Mouse (Mus musculus) MEL (cell line): ENCODE data around the gene Efna3. TPM values are rescaled to one million over a fixed set of nuclear protein-coding genes. Genes with fewer than 3 reads are reported as not detected.
A peak's percentile ranks its signal among the peaks of the same experiment; 100 is the strongest.

Experiments
- DNase-seq: peaks from one replicate; pipeline ENCODE4 v3.0.0; 2011; ENCODE audit warnings: low read depth, low spot score
- H3K27ac ChIP-seq: 2 replicates; pipeline ENCODE4 v1.5.1; 2012; ENCODE audit warnings: low read depth, mild to moderate bottlenecking, control low read depth, low read length, moderate library complexity; ENCODE audit not compliant: control insufficient read depth
- H3K27me3 ChIP-seq, 2 experiments: fragments of 150-350 bp in 1 of 2; sonication (generic) in 1 of 2; 2 replicates each; pipeline ENCODE4 v1.6.1; 2012; ENCODE audit warnings: low read length in 2 of 2, mild to moderate bottlenecking in 2 of 2, improper control_type of control experiment in 1 of 2, moderate library complexity in 1 of 2; ENCODE audit not compliant: insufficient read depth in 2 of 2, control insufficient read depth in 1 of 2
- H3K36me3 ChIP-seq, 2 experiments: 2 replicates each; pipeline ENCODE4 v1.6.1; 2012 to 2014; ENCODE audit warnings: low read length in 2 of 2, improper control_type of control experiment in 1 of 2, inconsistent platforms in 1 of 2, mild to moderate bottlenecking in 1 of 2; ENCODE audit not compliant: insufficient read depth in 2 of 2, control insufficient read depth in 1 of 2
- H3K4me1 ChIP-seq, 2 experiments: fragments of 150-350 bp in 1 of 2; sonication (generic) in 1 of 2; 2 replicates each; pipeline ENCODE4 v1.6.1; 2012; ENCODE audit warnings: low read length in 2 of 2, improper control_type of control experiment in 1 of 2, mild to moderate bottlenecking in 1 of 2; ENCODE audit not compliant: insufficient read depth in 2 of 2, control insufficient read depth in 1 of 2
- H3K4me3 ChIP-seq, 2 experiments: fragments of 150-350 bp in 1 of 2; sonication (generic) in 1 of 2; 2 replicates each; pipeline ENCODE4 v1.5.1; 2012; ENCODE audit warnings: low read depth in 2 of 2, low read length in 2 of 2, mild to moderate bottlenecking in 2 of 2, moderate library complexity in 2 of 2, control low read depth in 1 of 2, improper control_type of control experiment in 1 of 2; ENCODE audit not compliant: control insufficient read depth in 1 of 2, insufficient read depth in 1 of 2
- H3K79me2 ChIP-seq: 2 replicates; pipeline ENCODE4 v1.6.1; 2012; ENCODE audit warnings: mild to moderate bottlenecking, low read length, moderate library complexity; ENCODE audit not compliant: control insufficient read depth, poor library complexity, insufficient read depth
- H3K9ac ChIP-seq: 2 replicates; pipeline ENCODE4 v1.6.1; 2012; ENCODE audit warnings: low read depth, mild to moderate bottlenecking, control low read depth, low read length, moderate library complexity; ENCODE audit not compliant: control insufficient read depth, poor library complexity, severe bottlenecking
- H3K9me3 ChIP-seq: fragments of 150-350 bp; sonication (generic); replicated peaks from 2 replicates; pipeline ENCODE4 v1.6.1; 2012; ENCODE audit warnings: mild to moderate bottlenecking, low read length, improper control_type of control experiment, moderate library complexity; ENCODE audit not compliant: insufficient read depth
- BHLHE40 ChIP-seq: IDR thresholded peaks from 2 replicates; pipeline ENCODE4 v1.6.1; 2012; ENCODE audit warnings: low read depth, mild to moderate bottlenecking, inconsistent platforms, low read length, improper control_type of control experiment, borderline replicate concordance
- CTCF ChIP-seq, 3 experiments: IDR thresholded peaks in 2 of 3; conservative IDR thresholded peaks in 1 of 3; 2 replicates each; pipeline ENCODE4 v1.5.1; 2011 to 2012; ENCODE audit warnings: low read length in 3 of 3, low read depth in 2 of 3, mild to moderate bottlenecking in 2 of 3, improper control_type of control experiment in 1 of 3, inconsistent platforms in 1 of 3, mixed read lengths in 1 of 3, moderate library complexity in 1 of 3; ENCODE audit not compliant: control insufficient read depth in 1 of 3, insufficient read depth in 1 of 3, poor library complexity in 1 of 3, severe bottlenecking in 1 of 3
- HCFC1 ChIP-seq: IDR thresholded peaks from 2 replicates; pipeline ENCODE4 v1.6.1; 2012; ENCODE audit warnings: low read depth, mild to moderate bottlenecking, inconsistent platforms, low read length, improper control_type of control experiment, moderate library complexity
- JUND ChIP-seq: IDR thresholded peaks from 2 replicates; pipeline ENCODE4 v1.6.1; 2011; ENCODE audit warnings: low read depth, mild to moderate bottlenecking, improper control_type of control experiment, low read length
- KAT2A ChIP-seq: conservative IDR thresholded peaks from 2 replicates; pipeline ENCODE4 v1.6.1; 2012; ENCODE audit warnings: low read depth, low read length, improper control_type of control experiment, inconsistent platforms
- MAFK ChIP-seq: IDR thresholded peaks from 2 replicates; pipeline ENCODE4 v1.6.1; 2011; ENCODE audit warnings: low read depth, mild to moderate bottlenecking, low read length, improper control_type of control experiment, borderline replicate concordance
- MAZ ChIP-seq: IDR thresholded peaks from 2 replicates; pipeline ENCODE4 v1.6.1; 2012; ENCODE audit warnings: low read depth, mild to moderate bottlenecking, inconsistent platforms, low read length, improper control_type of control experiment
- MYB ChIP-seq: IDR thresholded peaks from 2 replicates; pipeline ENCODE4 v1.6.1; 2011; ENCODE audit warnings: mild to moderate bottlenecking, low read depth, low read length, improper control_type of control experiment
- RAD21 ChIP-seq: IDR thresholded peaks from 2 replicates; pipeline ENCODE4 v1.6.1; 2011; ENCODE audit warnings: mild to moderate bottlenecking, low read depth, low read length, improper control_type of control experiment
- RCOR1 ChIP-seq: IDR thresholded peaks from 2 replicates; pipeline ENCODE4 v1.6.1; 2012; ENCODE audit warnings: low read depth, mild to moderate bottlenecking, inconsistent platforms, low read length, improper control_type of control experiment
- SMC3 ChIP-seq: IDR thresholded peaks from 2 replicates; pipeline ENCODE4 v1.6.1; 2011; ENCODE audit warnings: low read depth, low read length, improper control_type of control experiment
- UBTF ChIP-seq: IDR thresholded peaks from 2 replicates; pipeline ENCODE4 v1.6.1; 2012; ENCODE audit warnings: low read depth, mild to moderate bottlenecking, inconsistent platforms, low read length, improper control_type of control experiment, moderate library complexity, borderline replicate concordance; ENCODE audit not compliant: insufficient read depth
- ZC3H11A ChIP-seq: IDR thresholded peaks from 2 replicates; pipeline ENCODE4 v1.6.1; 2012; ENCODE audit warnings: low read depth, mild to moderate bottlenecking, inconsistent platforms, low read length, improper control_type of control experiment
- ZKSCAN1 ChIP-seq: IDR thresholded peaks from 2 replicates; pipeline ENCODE4 v1.6.1; 2012; ENCODE audit warnings: low read depth, mild to moderate bottlenecking, inconsistent platforms, low read length, improper control_type of control experiment, moderate library complexity
- ZMIZ1 ChIP-seq: IDR thresholded peaks from 2 replicates; pipeline ENCODE4 v1.6.1; 2012; ENCODE audit warnings: low read depth, mild to moderate bottlenecking, inconsistent platforms, low read length, improper control_type of control experiment, moderate library complexity
- polyA plus RNA-seq, 2 experiments: library from polyadenylated mRNA; stranded (reverse) in 1 of 2; unstranded in 1 of 2; fragments of >175 nt in 1 of 2; fragments of >200 nt in 1 of 2; gene quantifications; 2 replicates each; pipeline versions ENCODE4 v1.2.1 to v1.2.4; 2012; ENCODE audit warnings: low replicate concordance in 2 of 2, low read depth in 1 of 2; ENCODE audit not compliant: insufficient read length in 2 of 2, insufficient read depth in 1 of 2, missing spikeins in 1 of 2
- total RNA-seq: library from RNA; depleted of rRNA; stranded (reverse); fragments of 300-350 nt; gene quantifications from 2 replicates; pipeline ENCODE4 v1.2.3, GENCODE M21; 2012

The Efna3 gene
- total and polyA plus RNA-seq, 3 experiments, result 0.54 to 1.2 TPM; not detected in 1

DNA sequence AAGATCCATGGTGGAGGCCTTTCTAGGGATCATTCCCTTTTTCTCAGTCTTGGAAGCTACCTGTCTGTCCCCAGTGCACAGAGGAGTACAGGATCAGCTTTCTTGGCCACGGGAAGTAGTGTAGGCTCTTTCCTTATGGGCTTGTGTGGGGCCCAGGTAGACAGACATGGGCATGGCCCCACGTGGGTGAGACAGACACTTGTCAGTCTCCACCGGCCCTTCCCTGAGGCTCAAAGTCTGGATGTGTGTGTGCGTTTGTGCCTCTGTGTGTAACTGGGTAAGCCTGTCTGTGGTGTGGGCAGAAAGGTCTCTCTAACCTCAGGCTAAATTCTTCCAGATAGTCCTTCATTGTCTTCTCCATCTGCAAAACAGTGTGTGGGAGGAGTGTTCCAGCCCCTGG is 17.7 kb downstream of the Efna3 start (continued):
- TF ChIP-seq MYB, result no peak

DNA sequence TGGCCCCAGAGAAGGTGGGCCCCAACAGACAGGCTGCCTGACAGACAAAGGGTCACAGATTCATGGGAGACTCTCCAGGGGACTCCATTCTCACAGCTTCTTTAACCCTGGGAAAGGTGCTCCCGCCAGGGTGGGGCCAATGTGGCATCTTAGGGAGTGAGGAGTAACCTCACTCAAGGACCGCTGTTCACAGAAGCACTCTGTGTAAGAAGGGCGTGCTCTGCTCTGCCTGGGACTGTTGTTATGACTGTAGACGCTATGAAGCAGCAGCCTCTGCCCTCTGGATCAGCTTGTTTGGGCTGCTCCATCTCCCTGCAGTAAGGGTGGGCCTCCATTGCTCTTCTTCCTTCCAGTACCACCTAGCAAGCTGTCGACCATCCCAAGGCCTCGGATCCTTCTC is 18.3 kb downstream of the Efna3 start:
- no peak overlapping the region for H3K4me3 ChIP-seq
- no peak for DNase-seq
- no peak overlapping the region for H3K27ac ChIP-seq
- H3K9ac ChIP-seq, result no peak overlapping the region
- no peaks in the 10 kb centered on the region; a peak in 1 of 4 replicates for H3K36me3 ChIP-seq
- H3K27me3 ChIP-seq, result peaks cover 1 to 8% of the 10 kb centered on the region in 2 experiments; a peak in 3 of 4 replicates
- no peaks in the 10 kb centered on the region for H3K9me3 ChIP-seq
- TF ChIP-seq ZMIZ1, result no peak
- no peak for TF ChIP-seq KAT2A
- TF ChIP-seq SMC3, result no peak
- no peak for TF ChIP-seq RCOR1
- no peak for TF ChIP-seq MYB
- TF ChIP-seq ZKSCAN1, result no peak
- TF ChIP-seq HCFC1, result no peak
- TF ChIP-seq UBTF, result no peak
- no peak for TF ChIP-seq MAZ
- TF ChIP-seq MAFK, result no peak
- TF ChIP-seq BHLHE40, result no peak
- TF ChIP-seq JUND, result no peak
- H3K79me2 ChIP-seq, result no peaks in the 10 kb centered on the region
- no peaks in the 10 kb centered on the region for H3K4me1 ChIP-seq

DNA sequence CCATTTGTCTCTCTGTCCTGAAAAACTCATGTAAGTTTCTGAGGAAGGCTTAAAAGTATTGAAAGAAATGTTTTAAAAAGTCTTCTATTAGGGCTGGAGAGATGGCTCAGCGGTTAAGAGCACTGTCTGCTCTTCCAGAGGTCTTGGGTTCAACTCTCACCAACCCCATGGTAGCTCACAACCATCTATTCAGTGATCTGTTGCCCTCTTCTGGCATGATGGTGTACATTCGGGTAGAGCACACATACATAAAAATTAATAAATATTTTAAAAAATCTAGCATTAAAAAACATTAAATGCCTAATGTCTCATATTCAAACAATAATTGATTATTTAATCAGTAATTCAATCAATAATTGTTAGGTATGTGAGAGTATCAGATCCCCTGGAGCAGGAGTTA is 22.3 kb downstream of the Efna3 start:
- H3K9me3 ChIP-seq, result no peaks in the 10 kb centered on the region
- H3K27ac ChIP-seq, result no peak overlapping the region
- peak; percentile 52 for DNase-seq
- H3K36me3 ChIP-seq, result peaks cover 0 to 5% of the 10 kb centered on the region in 2 experiments; a peak in 2 of 4 replicates
- TF ChIP-seq SMC3 (peak; percentile 21; the same call in 1 of the 2 replicates), ZC3H11A (peak; percentile 41; the same call in 1 of the 2 replicates), RAD21 (peak; percentile 46), CTCF (IDR thresholded peaks at IDR 0.05 in 2 of 3, conservative IDR thresholded peaks at IDR 0.05 in 1 of 3; ENCODE audit: control insufficient read depth in 1 of 3, insufficient read depth in 1 of 3, low read depth in 2 of 3, low read length in 3 of 3, poor library complexity in 1 of 3, severe bottlenecking in 1 of 3) (peak; percentile 10 to 48 (median 28); a peak in 3 of 6 replicates), JUND (no peak), UBTF (no peak)
- H3K79me2 ChIP-seq, result no peaks in the 10 kb centered on the region
- peaks cover 3 to 12% of the 10 kb centered on the region in 2 experiments; a peak in 3 of 4 replicates for H3K4me1 ChIP-seq
- no peak overlapping the region for H3K9ac ChIP-seq
- H3K4me3 ChIP-seq, result no peak overlapping the region
- H3K27me3 ChIP-seq, result peaks cover 0 to 3% of the 10 kb centered on the region in 2 experiments; a peak in 2 of 4 replicates
